Mouse (Mus musculus) monocyte, adult 59 days (primary cell): ENCODE results near the gene Wdr95. TPM values are rescaled to one million over a fixed set of nuclear protein-coding genes. Genes with fewer than 3 reads are reported as not detected.

Experiments
- total RNA-seq, 2 experiments: library from RNA; stranded (reverse); gene quantifications; one replicate each; pipeline ENCODE4 v1.2.4; 2023

Gene Wdr95
- not detected for total RNA-seq

DNA sequence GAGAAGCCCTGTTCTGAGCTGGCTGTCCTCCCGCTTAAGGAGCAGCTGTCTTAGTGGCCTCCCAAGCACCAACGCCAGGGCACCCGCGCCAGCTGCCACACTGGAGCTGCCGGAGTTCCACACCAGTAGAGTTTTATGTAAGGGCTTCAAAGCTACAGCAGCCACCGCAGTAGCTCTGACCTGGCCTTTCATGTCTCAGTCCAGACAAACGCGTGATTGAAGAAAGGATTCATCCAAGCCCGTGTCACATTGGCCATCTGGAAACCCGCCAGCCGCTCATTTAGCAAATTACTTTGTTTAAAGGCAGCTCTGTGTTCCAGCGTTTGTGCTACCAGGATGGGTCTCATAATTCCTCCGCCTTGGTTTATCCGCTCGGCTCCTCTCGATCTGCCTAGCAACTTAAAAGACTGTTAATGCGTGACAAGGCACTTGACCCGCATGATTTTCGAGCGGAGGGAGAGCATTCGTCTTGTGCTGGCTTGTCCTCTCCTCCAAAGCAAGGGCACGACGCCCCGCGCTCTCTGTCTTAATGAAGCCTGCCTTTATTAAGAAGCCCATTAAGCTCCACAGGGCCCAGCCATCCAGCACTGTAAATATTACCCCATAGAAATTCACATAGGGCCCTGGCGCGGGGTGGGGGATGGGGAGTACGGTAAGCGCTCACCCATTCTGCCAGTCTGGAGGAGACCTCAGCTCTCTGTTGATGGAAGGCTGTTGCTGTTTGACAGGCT is at the start of gene Wdr95:
Wdr95 (plus strand) TSS at position 681 of the 731 bp plus-strand sequence.

DNA sequence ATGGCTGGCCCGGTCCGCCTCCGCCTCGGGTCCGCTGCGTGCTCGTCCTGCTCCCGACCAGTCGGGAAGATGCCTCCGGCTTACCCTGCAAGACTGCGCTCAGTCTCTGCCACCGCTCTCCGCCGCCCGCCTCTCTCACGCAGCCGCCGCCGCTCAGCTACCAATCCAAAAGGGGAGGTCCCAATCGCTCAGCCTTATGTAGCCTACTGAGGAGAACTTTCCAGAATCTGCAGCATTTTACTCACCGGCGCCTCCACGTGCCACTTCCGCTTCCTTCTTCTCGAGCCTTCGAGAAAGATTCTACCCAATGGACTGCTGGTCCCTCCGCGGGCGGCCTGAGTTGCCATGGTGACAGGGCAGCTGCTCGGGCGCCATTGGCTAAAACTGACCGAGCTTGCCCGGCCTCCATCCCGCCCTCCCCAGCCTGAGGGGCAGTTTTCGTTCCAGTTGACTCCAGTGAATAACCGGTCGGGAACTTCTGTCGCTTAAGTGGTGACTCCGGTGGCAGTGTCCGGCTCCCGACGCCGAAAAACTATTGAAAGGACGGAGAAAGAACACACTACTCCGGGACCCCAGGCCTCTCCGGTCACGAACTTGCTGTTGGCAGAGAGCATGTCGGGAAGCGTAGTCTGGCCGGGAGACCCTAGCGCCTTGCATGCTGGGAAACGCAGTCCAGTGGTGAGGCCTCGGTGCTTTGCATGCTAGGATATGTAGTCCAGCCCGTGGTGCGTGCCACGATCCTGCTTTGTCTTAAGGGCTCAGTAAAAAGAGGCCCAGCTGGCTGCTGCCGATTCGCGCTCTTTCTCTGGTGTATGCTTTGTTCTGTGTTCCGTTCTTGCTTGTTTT is 107.8 kb downstream of the Wdr95 start, which contains the start of gene Hsph1:
Hsph1 (minus strand) TSS at position 302 of the 846 bp plus-strand sequence.

Other genes with a start within 250 kb of the Wdr95 start
- gene Medag, start 116.9 kb upstream of the Wdr95 start, total RNA-seq: not detected
- not detected for gene Tex26, start 89.0 kb upstream of the Wdr95 start, total RNA-seq
- gene Hsph1, start 107.7 kb downstream of the Wdr95 start, total RNA-seq: 10 to 100 TPM; 53.0 to 64.5 TPM
- gene B3glct, start 149.6 kb downstream of the Wdr95 start, total RNA-seq: 1 to 10 TPM; 4.7 to 7.2 TPM